Mouse (Mus musculus) cerebellum, adult 2 months (tissue): ENCODE measurements at regions not wholly inside any gene's neighbourhood (a gene's known extent, or its start where the extent isn't known, plus 50 kb on each side); places are given as distances from the start of the nearest gene placed in this dataset.

Experiments used
- CTCF ChIP-seq: fragments of 200-500 bp; IDR thresholded peaks from 2 replicates; pipeline ENCODE4 v1.5.1; 2011; ENCODE audit warnings: low read depth, mild to moderate bottlenecking, control low read depth, low read length, moderate library complexity, borderline replicate concordance; ENCODE audit not compliant: insufficient read depth
- POLR2A ChIP-seq: fragments of 200-500 bp; IDR thresholded peaks from 2 replicates; pipeline ENCODE4 v1.6.1; 2011; ENCODE audit warnings: low read length, control low read depth, borderline replicate concordance; ENCODE audit not compliant: insufficient read depth

GRCm38 (mm10) chr12:30767621-30768020 is 116.5 kb upstream of the Alkal2 start:
- TF ChIP-seq POLR2A, result no peak
- TF ChIP-seq CTCF, result no peak
